Mouse (Mus musculus) heart, embryonic 16.5 days (tissue): ENCODE results near the gene Gpr21. TPM values are rescaled to one million over a fixed set of nuclear protein-coding genes. Genes with fewer than 3 reads are reported as not detected.

Experiments
- ATAC-seq: fragments of 200-750 bp; cut with Nextera tagmentation; replicated peaks from 2 replicates; pipeline ENCODE4 v1.8.0; 2017; ENCODE audit warnings: moderate number of reproducible peaks; ENCODE audit not compliant: insufficient read depth, low FRiP score; ENCODE audit errors: extremely low read depth
- H3K27ac ChIP-seq: fragments of 300-500 bp; sonication (generic); 2 replicates; pipeline ENCODE4 v1.5.1; 2014; ENCODE audit warnings: mild to moderate bottlenecking, low read length, control low read depth, moderate library complexity
- H3K27me3 ChIP-seq: fragments of 300-500 bp; sonication (generic); 2 replicates; pipeline ENCODE4 v1.6.1; 2014; ENCODE audit warnings: low read length, mixed read lengths; ENCODE audit not compliant: control insufficient read depth, insufficient read depth
- H3K36me3 ChIP-seq: fragments of 300-500 bp; sonication (generic); 2 replicates; pipeline ENCODE4 v1.6.1; 2014; ENCODE audit not compliant: control insufficient read depth, insufficient read depth
- H3K4me1 ChIP-seq: fragments of 300-500 bp; sonication (generic); 2 replicates; pipeline ENCODE4 v1.6.1; 2014; ENCODE audit warnings: low read length, mixed read lengths; ENCODE audit not compliant: control insufficient read depth, insufficient read depth
- H3K4me2 ChIP-seq: fragments of 300-500 bp; sonication (generic); 2 replicates; pipeline ENCODE4 v1.6.1; 2014; ENCODE audit warnings: low read depth, mild to moderate bottlenecking, control low read depth, low read length
- H3K4me3 ChIP-seq: fragments of 300-500 bp; sonication (generic); 2 replicates; pipeline ENCODE4 v1.5.1; 2014; ENCODE audit warnings: mild to moderate bottlenecking, control low read depth, low read length
- H3K9ac ChIP-seq: fragments of 300-500 bp; sonication (generic); 2 replicates; pipeline ENCODE4 v1.6.1; 2014; ENCODE audit warnings: low read length, control low read depth
- H3K9me3 ChIP-seq: fragments of 300-500 bp; sonication (generic); replicated peaks from 2 replicates; pipeline ENCODE4 v1.6.1; 2016; ENCODE audit warnings: low read length; ENCODE audit not compliant: control insufficient read depth
- WGBS: fragments of 180-500 bp; shearing (Covaris S2); extraction: QIAGEN DNeasy Blood & Tissue Kit; methylation state at CpG from one replicate; pipeline ENCODE4 v1.1.7; 2014; 5-methylcytosine and 5-hydroxymethylcytosine counted together
- polyA plus RNA-seq: library from polyadenylated mRNA; unstranded; fragments of >200 nt; fragmentation: Nextera tagmentation; extraction: Ambion mirVana; gene quantifications from 2 replicates; pipeline ENCODE4 v1.2.1, GENCODE M21; 2015

Gpr21 gene
- polyA plus RNA-seq, 1 experiment from 2014 or later, result 1.2 TPM

GRCm38 (mm10) chr2:37549346-37550012 is 33.3 kb downstream of the Gpr21 start:
- 80% methylated on average over 1 of the region's 1 CpGs for WGBS
- H3K27ac ChIP-seq, result no peak overlapping the region
- ATAC-seq, result no peak
- peaks cover 6% of the 10 kb centered on the region; the same call in 1 of the 2 replicates for H3K9me3 ChIP-seq
- no peaks in the 10 kb centered on the region for H3K27me3 ChIP-seq
- no peak overlapping the region for H3K9ac ChIP-seq
- H3K4me2 ChIP-seq, result no peak overlapping the region
- H3K4me3 ChIP-seq, result no peak overlapping the region
- peaks cover 26% of the 10 kb centered on the region for H3K36me3 ChIP-seq
- no peaks in the 10 kb centered on the region; the same call in 1 of the 2 replicates for H3K4me1 ChIP-seq

GRCm38 (mm10) chr2:37556366-37556765 is 40.2 kb downstream of the Gpr21 start:
- Histone ChIP-seq H3K9ac (no peak overlapping the region), H3K4me1 (no peaks in the 10 kb centered on the region), H3K27ac (no peak overlapping the region), H3K36me3 (peaks cover 55% of the 10 kb centered on the region), H3K9me3 (peaks cover 7% of the 10 kb centered on the region; the same call in 1 of the 2 replicates), H3K27me3 (no peaks in the 10 kb centered on the region), H3K4me3 (no peak overlapping the region), H3K4me2 (no peak overlapping the region)
- ATAC-seq, result no peak
- WGBS, result 75% methylated on average over 2 of the region's 2 CpGs

GRCm38 (mm10) chr2:37565579-37565978 is 49.4 kb downstream of the Gpr21 start:
- Histone ChIP-seq H3K4me3 (no peak overlapping the region), H3K9ac (no peak overlapping the region), H3K4me2 (no peak overlapping the region), H3K27ac (no peak overlapping the region), H3K4me1 (peaks cover 11% of the 10 kb centered on the region), H3K36me3 (peaks cover 33% of the 10 kb centered on the region), H3K9me3 (no peaks in the 10 kb centered on the region), H3K27me3 (no peaks in the 10 kb centered on the region)
- WGBS, result 37% methylated on average over 2 of the region's 2 CpGs
- ATAC-seq, result no peak

GRCm38 (mm10) chr2:37566035-37566434 is 49.9 kb downstream of the Gpr21 start:
- Histone ChIP-seq H3K27ac (no peak overlapping the region), H3K4me2 (no peak overlapping the region), H3K9ac (no peak overlapping the region), H3K36me3 (peaks cover 31% of the 10 kb centered on the region), H3K4me3 (no peak overlapping the region), H3K9me3 (no peaks in the 10 kb centered on the region), H3K27me3 (no peaks in the 10 kb centered on the region), H3K4me1 (peaks cover 14% of the 10 kb centered on the region)
- 68% methylated on average over 1 of the region's 1 CpGs for WGBS
- ATAC-seq, result no peak

- peak; percentile 59; the same call in 1 of the 2 replicates for ATAC-seq
- H3K27me3 ChIP-seq, result no peaks in the 10 kb centered on the region
Measured at GRCm38 (mm10) chr2:37569888-37570287, 53.8 kb downstream of the Gpr21 start.

More at GRCm38 (mm10) chr2:37569888-37570287, 53.8 kb downstream of the Gpr21 start:
- WGBS, result 36% methylated on average over 5 of the region's 5 CpGs
- H3K27ac ChIP-seq, result no peak overlapping the region
- H3K4me1 ChIP-seq, result peaks cover 14% of the 10 kb centered on the region
- no peak overlapping the region for H3K9ac ChIP-seq
- H3K4me3 ChIP-seq, result no peak overlapping the region
- H3K36me3 ChIP-seq, result peaks cover 11% of the 10 kb centered on the region; the same call in 1 of the 2 replicates
- no peak overlapping the region for H3K4me2 ChIP-seq
- H3K9me3 ChIP-seq, result no peaks in the 10 kb centered on the region

Other genes with a start within 250 kb of the Gpr21 start
- not detected in 2 replicates for gene Olfr368, start 189.8 kb upstream of the Gpr21 start, polyA plus RNA-seq
- 32.0 and 36.2 TPM in 2 replicates for gene Pdcl, start 157.0 kb upstream of the Gpr21 start, polyA plus RNA-seq
- gene Rc3h2, start 93.4 kb upstream of the Gpr21 start, polyA plus RNA-seq, result 9.1 and 9.3 TPM in 2 replicates
- gene Zbtb26, start 73.2 kb upstream of the Gpr21 start, polyA plus RNA-seq, result 4.5 and 4.6 TPM in 2 replicates
- gene Zbtb6, start 73.2 kb upstream of the Gpr21 start, polyA plus RNA-seq, result 3.7 and 4.4 TPM in 2 replicates
- gene Rabgap1, start 73.1 kb upstream of the Gpr21 start, polyA plus RNA-seq, result 25.6 and 27.9 TPM in 2 replicates
- 21.9 and 24.9 TPM in 2 replicates for gene Strbp, start 187.5 kb downstream of the Gpr21 start, polyA plus RNA-seq